Mouse (Mus musculus) megakaryocyte, embryonic 14.5 days (primary cell): ENCODE measurements around the gene Kifc5b.

ENCODE experiments used
- FLI1 ChIP-seq: IDR thresholded peaks from 2 replicates; pipeline ENCODE4 v1.6.1; 2012; ENCODE audit warnings: low read length, inconsistent platforms, mixed read lengths
- GATA1 ChIP-seq: IDR thresholded peaks from 3 replicates; pipeline ENCODE4 v1.6.1; 2012; ENCODE audit warnings: mixed read lengths, low read length, inconsistent platforms, borderline replicate concordance

GRCm38 (mm10) chr17:26916711-26917482, at the start of gene Kifc5b:
- TF ChIP-seq GATA1 (no peak), FLI1 (no peak)
